Mouse (Mus musculus) ES-Bruce4 (cell line): Measurements from ENCODE around the gene Trim15. TPM values are rescaled to one million over a fixed set of nuclear protein-coding genes. Genes with fewer than 3 reads are reported as not detected.

Experiments used
- H3K27ac ChIP-seq: 2 replicates; pipeline ENCODE4 v1.5.1; 2012; ENCODE audit warnings: low read length, inconsistent platforms; ENCODE audit not compliant: insufficient read depth
- H3K27me3 ChIP-seq: 2 replicates; pipeline ENCODE4 v1.6.1; 2012; ENCODE audit warnings: mild to moderate bottlenecking, low read length, inconsistent platforms; ENCODE audit not compliant: control insufficient read depth, poor library complexity, insufficient read depth, severe bottlenecking
- H3K36me3 ChIP-seq: 2 replicates; pipeline ENCODE4 v1.6.1; 2012; ENCODE audit warnings: inconsistent platforms, mild to moderate bottlenecking, low read length, moderate library complexity; ENCODE audit not compliant: control insufficient read depth, poor library complexity, insufficient read depth, severe bottlenecking
- H3K4me1 ChIP-seq: one replicate; pipeline ENCODE4 v1.8.1; 2011; ENCODE audit warnings: low read length; ENCODE audit not compliant: control insufficient read depth, insufficient read depth
- H3K4me3 ChIP-seq: 2 replicates; pipeline ENCODE4 v1.5.1; 2011; ENCODE audit warnings: low read depth, mild to moderate bottlenecking, low read length
- H3K9ac ChIP-seq: 2 replicates; pipeline ENCODE4 v1.6.1; 2012; ENCODE audit warnings: low read depth, mild to moderate bottlenecking, inconsistent platforms; ENCODE audit not compliant: poor library complexity, severe bottlenecking
- H3K9me3 ChIP-seq: replicated peaks from 2 replicates; pipeline ENCODE4 v1.6.1; 2012; ENCODE audit warnings: mild to moderate bottlenecking, low read length, inconsistent platforms; ENCODE audit not compliant: control insufficient read depth, poor library complexity, insufficient read depth, severe bottlenecking
- CTCF ChIP-seq: IDR thresholded peaks from one replicate; pipeline ENCODE4 v1.8.1; 2011; ENCODE audit warnings: low read depth, low read length
- EP300 ChIP-seq: IDR thresholded peaks from 2 replicates; pipeline ENCODE4 v1.6.1; 2011; ENCODE audit warnings: low read depth, low read length; ENCODE audit not compliant: insufficient read depth
- POLR2A ChIP-seq: IDR thresholded peaks from one replicate; pipeline ENCODE4 v1.8.1; 2011; ENCODE audit warnings: low read length; ENCODE audit not compliant: insufficient read depth
- polyA plus RNA-seq: library from polyadenylated mRNA; stranded (reverse); fragments of >200 nt; gene quantifications from 2 replicates; pipeline ENCODE4 v1.2.4, GENCODE M21; 2011; ENCODE audit warnings: low read depth; ENCODE audit not compliant: missing spikeins, insufficient read depth, insufficient read length

The Trim15 gene
- polyA plus RNA-seq, 1 experiment: not detected

- H3K36me3 ChIP-seq: no peaks in the 10 kb centered on the region
- no peaks in the 10 kb centered on the region for H3K9me3 ChIP-seq
- H3K4me3 ChIP-seq: no peak overlapping the region
- no peak overlapping the region for H3K27ac ChIP-seq
- H3K9ac ChIP-seq: no peak overlapping the region
- no peak for TF ChIP-seq EP300
- H3K4me1 ChIP-seq: no peaks in the 10 kb centered on the region
- H3K27me3 ChIP-seq: no peaks in the 10 kb centered on the region
Measured at GRCm38 (mm10) chr17:36883350-36883749, 16.3 kb upstream of the Trim15 start.

- no peaks in the 10 kb centered on the region for H3K36me3 ChIP-seq
- no peaks in the 10 kb centered on the region for H3K9me3 ChIP-seq
- H3K4me1 ChIP-seq: no peaks in the 10 kb centered on the region
- no peak overlapping the region for H3K27ac ChIP-seq
- no peak overlapping the region for H3K9ac ChIP-seq
- TF ChIP-seq POLR2A (no peak), CTCF (no peak), EP300 (no peak)
- no peaks in the 10 kb centered on the region for H3K27me3 ChIP-seq
- no peak overlapping the region for H3K4me3 ChIP-seq
Measured at GRCm38 (mm10) chr17:36874636-36875035, 7.6 kb upstream of the Trim15 start.

GRCm38 (mm10) chr17:36869955-36870810 is 3.2 kb upstream of the Trim15 start:
- Histone ChIP-seq H3K4me3 (no peak overlapping the region), H3K4me1 (no peaks in the 10 kb centered on the region), H3K9ac (no peak overlapping the region), H3K27ac (no peak overlapping the region), H3K27me3 (no peaks in the 10 kb centered on the region), H3K9me3 (no peaks in the 10 kb centered on the region), H3K36me3 (no peaks in the 10 kb centered on the region)
- TF ChIP-seq CTCF (no peak), EP300 (no peak), POLR2A (no peak)

- Histone ChIP-seq H3K9me3 (no peaks in the 10 kb centered on the region), H3K4me3 (no peak within 1 kb of the TSS), H3K27me3 (no peaks in the 10 kb centered on the region), H3K9ac (no peak within 1 kb of the TSS), H3K27ac (no peak within 1 kb of the TSS), H3K4me1 (no peaks in the 10 kb centered on the region), H3K36me3 (no peaks in the 10 kb centered on the region)
- TF ChIP-seq POLR2A: no peak
- TF ChIP-seq EP300: no peak
- no peak for TF ChIP-seq CTCF
Measured at GRCm38 (mm10) chr17:36869284-36869954, 2.4 kb upstream of the Trim15 start, which contains the start of gene Trim10. Trim10 (plus strand) TSS chr17:36869574.

- Histone ChIP-seq H3K4me3 (no peak overlapping the region), H3K36me3 (no peaks in the 10 kb centered on the region), H3K27ac (no peak overlapping the region), H3K4me1 (no peaks in the 10 kb centered on the region), H3K27me3 (no peaks in the 10 kb centered on the region), H3K9ac (no peak overlapping the region), H3K9me3 (no peaks in the 10 kb centered on the region)
- TF ChIP-seq CTCF: no peak
- no peak for TF ChIP-seq POLR2A
- TF ChIP-seq EP300: no peak
Measured at GRCm38 (mm10) chr17:36868836-36869235, 1.8 kb upstream of the Trim15 start.

- H3K4me3 ChIP-seq: no peak overlapping the region
- peaks cover 1% of the 10 kb centered on the region for H3K4me1 ChIP-seq
- no peaks in the 10 kb centered on the region for H3K27me3 ChIP-seq
- H3K9me3 ChIP-seq: no peaks in the 10 kb centered on the region
- H3K27ac ChIP-seq: no peak overlapping the region
- TF ChIP-seq POLR2A: no peak
- no peak for TF ChIP-seq CTCF
- no peak for TF ChIP-seq EP300
- no peak overlapping the region for H3K9ac ChIP-seq
- peaks cover 19% of the 10 kb centered on the region for H3K36me3 ChIP-seq
Measured at GRCm38 (mm10) chr17:36861680-36862079, 5.3 kb downstream of the Trim15 start.
